Mouse (Mus musculus) adrenal gland, postnatal 10 days (tissue): ENCODE results near the gene Npw. TPM values are rescaled to one million over a fixed set of nuclear protein-coding genes. Genes with fewer than 3 reads are reported as not detected.
"Not testable (repeated sequence)": the region's sequence is repeated elsewhere in the genome, so short reads cannot be mapped to it uniquely, and the experiment has no call there.

ENCODE experiments used
- DNase-seq: peaks from one replicate; pipeline ENCODE4 v3.0.0; 2021; ENCODE audit warnings: mixed read lengths
- total RNA-seq, 2 experiments: library from RNA; stranded (reverse); gene quantifications; 2 replicates each; pipeline ENCODE4 v1.2.3; 2021

Gene Npw
- total RNA-seq, 2 experiments from 2014 or later, result not detected

- no peak for DNase-seq
Observed at GRCm38 (mm10) chr17:24671346-24671745, 13.1 kb upstream of the Npw start.

GRCm38 (mm10) chr17:24670246-24670844, 12.1 kb upstream of the Npw start:
- no peak for DNase-seq

- peak; percentile 98 for DNase-seq
Observed at GRCm38 (mm10) chr17:24669545-24670245, 11.4 kb upstream of the Npw start, which contains the start of gene Zfp598. Gene Zfp598, plus strand, starts transcription at chr17:24669687.

- DNase-seq, result not testable (repeated sequence)
Observed at GRCm38 (mm10) chr17:24669214-24669544, 10.9 kb upstream of the Npw start.

- DNase-seq, result peak; percentile 66
Observed at GRCm38 (mm10) chr17:24667416-24667815, 9.2 kb upstream of the Npw start.

GRCm38 (mm10) chr17:24667011-24667410, 8.8 kb upstream of the Npw start:
- DNase-seq, result not testable (repeated sequence)

GRCm38 (mm10) chr17:24654969-24655368, 3.3 kb downstream of the Npw start:
- DNase-seq, result no peak

- DNase-seq, result peak; percentile 86
Observed at GRCm38 (mm10) chr17:24653967-24654710, 4.1 kb downstream of the Npw start.

- DNase-seq, result no peak
Observed at GRCm38 (mm10) chr17:24651835-24652234, 6.4 kb downstream of the Npw start.

GRCm38 (mm10) chr17:24650766-24651165, 7.5 kb downstream of the Npw start:
- no peak for DNase-seq

GRCm38 (mm10) chr17:24650070-24650616, 8.1 kb downstream of the Npw start, which contains the start of gene Slc9a3r2:
Gene Slc9a3r2, minus strand, starts transcription at chr17:24650327.
- peak; percentile 82 for DNase-seq

GRCm38 (mm10) chr17:24649581-24650069, 8.6 kb downstream of the Npw start:
- DNase-seq, result peak; percentile 62

- DNase-seq, result no peak
Observed at GRCm38 (mm10) chr17:24648731-24649377, 9.4 kb downstream of the Npw start.

GRCm38 (mm10) chr17:24647493-24647892, 10.8 kb downstream of the Npw start:
- DNase-seq, result no peak

- no peak for DNase-seq
Observed at GRCm38 (mm10) chr17:24646381-24646780, 11.9 kb downstream of the Npw start.

GRCm38 (mm10) chr17:24645916-24646315, 12.3 kb downstream of the Npw start:
- DNase-seq, result no peak

- peak; percentile 58 for DNase-seq
Observed at GRCm38 (mm10) chr17:24644875-24645721, 13.2 kb downstream of the Npw start.

GRCm38 (mm10) chr17:24644030-24644715, 14.1 kb downstream of the Npw start:
- DNase-seq, result no peak

- no peak for DNase-seq
Observed at GRCm38 (mm10) chr17:24642791-24643343, 15.4 kb downstream of the Npw start.

GRCm38 (mm10) chr17:24641944-24642343, 16.3 kb downstream of the Npw start:
- no peak for DNase-seq
